Mouse (Mus musculus): ENCODE measurements around the gene Odr4. TPM values are rescaled to one million over a fixed set of nuclear protein-coding genes. Genes with fewer than 3 reads are reported as not detected.

Odr4 gene
- total and polyA plus RNA-seq, 3 experiments: 27.6 to 54.7 (median 34.0) TPM

GRCm38 (mm10) chr1:150404555-150404954 lies 11.7 kb upstream of the Odr4 start:
- dilution Hi-C loops (cut with MboI; ENCODE audit: extremely low pct_ligation_motif_present, extremely low pct_unique_long_range_greater_than_20kb, low sequenced_read_pairs) (no loop called here), in situ Hi-C loops (cut with MboI; ENCODE audit: low pct_ligation_motif_present, low pct_unique_long_range_greater_than_20kb, low sequenced_read_pairs) (no loop called here)
- DNase-seq (ENCODE audit: extremely low read depth): no peak
- Histone ChIP-seq H3K9ac (ENCODE audit: insufficient read depth, low read depth) (no peak overlapping the region), H3K4me3 (replicated peaks in 1 of 3; ENCODE audit: low read depth in 2 of 3, low read length in 2 of 3, poor library complexity in 1 of 3) (no peak overlapping the region), H3K27ac (ENCODE audit: insufficient read depth, low read depth) (no peak overlapping the region), H3K36me3 (replicated peaks in 1 of 2; ENCODE audit: control insufficient read depth in 1 of 2, insufficient read depth in 1 of 2, low read length in 1 of 2) (peaks cover 41 to 85% of the 10 kb centered on the region in 2 experiments), H3K79me2 (replicated peaks; ENCODE audit: control insufficient read depth, extremely low read depth, insufficient read depth, poor library complexity, severe bottlenecking) (peaks cover 4% of the 10 kb centered on the region), H3K4me1 (ENCODE audit: control insufficient read depth in 1 of 2, insufficient read depth in 2 of 2) (no peaks in the 10 kb centered on the region; a peak in 2 of 4 replicates), H3K27me3 (replicated peaks) (no peaks in the 10 kb centered on the region), H3K9me3 (replicated peaks; ENCODE audit: low read length) (no peaks in the 10 kb centered on the region), H3K4me2 (ENCODE audit: insufficient read depth, low read depth, poor library complexity, severe bottlenecking) (no peak overlapping the region)
- TF ChIP-seq MXI1 (IDR thresholded peaks at IDR 0.05; ENCODE audit: low read depth, low read length) (no peak), POLR2AphosphoS2 (IDR thresholded peaks at IDR 0.05; ENCODE audit: low read depth, low read length) (no peak), CTCF (conservative IDR thresholded peaks at IDR 0.05 in 1 of 2, IDR thresholded peaks at IDR 0.05 in 1 of 2; ENCODE audit: low read depth in 2 of 2, low read length in 2 of 2) (no peak), SMC3 (IDR thresholded peaks at IDR 0.05; ENCODE audit: low read depth, low read length) (no peak), MYC (IDR thresholded peaks at IDR 0.05; ENCODE audit: low read depth, low read length) (no peak), BHLHE40 (IDR thresholded peaks at IDR 0.05; ENCODE audit: low read depth, low read length) (no peak), ZNF384 (IDR thresholded peaks at IDR 0.05; ENCODE audit: low read depth, low read length) (no peak), USF2 (conservative IDR thresholded peaks at IDR 0.05; ENCODE audit: low read depth, low read length) (no peak), TCF12 (IDR thresholded peaks at IDR 0.05; ENCODE audit: low read depth, low read length) (no peak), MAZ (IDR thresholded peaks at IDR 0.05; ENCODE audit: low read depth, low read length) (no peak), MAFK (IDR thresholded peaks at IDR 0.05; ENCODE audit: insufficient replicate concordance, low read length) (no peak)

DNA sequence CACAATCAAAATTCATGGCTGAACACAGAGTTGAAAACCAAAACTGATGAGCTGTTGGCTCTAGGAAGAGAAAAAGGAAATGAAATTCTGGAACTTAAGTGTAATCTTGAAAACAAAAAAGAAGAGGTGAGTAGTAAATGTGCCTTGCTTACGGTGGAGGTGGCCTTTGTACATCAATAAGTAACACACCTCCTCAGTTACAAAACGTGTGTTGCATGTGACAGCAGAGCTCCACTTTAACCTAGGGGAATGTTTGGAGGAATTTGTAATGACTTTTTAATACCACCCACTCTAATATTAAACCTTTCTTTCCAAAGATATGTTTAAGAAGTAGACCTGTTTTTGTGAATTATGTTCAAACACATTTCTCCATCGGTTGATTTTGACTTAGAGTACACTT lies 11.0 kb upstream of the Odr4 start:
- H3K27ac ChIP-seq (ENCODE audit: insufficient read depth, low read depth): no peak overlapping the region
- peaks cover 9% of the 10 kb centered on the region for H3K79me2 ChIP-seq (replicated peaks; ENCODE audit: control insufficient read depth, extremely low read depth, insufficient read depth, poor library complexity, severe bottlenecking)
- no peak overlapping the region for H3K9ac ChIP-seq (ENCODE audit: insufficient read depth, low read depth)
- no peaks in the 10 kb centered on the region; a peak in 2 of 4 replicates for H3K4me1 ChIP-seq (ENCODE audit: control insufficient read depth in 1 of 2, insufficient read depth in 2 of 2)
- peaks cover 40 to 84% of the 10 kb centered on the region in 2 experiments for H3K36me3 ChIP-seq (replicated peaks in 1 of 2; ENCODE audit: control insufficient read depth in 1 of 2, insufficient read depth in 1 of 2, low read length in 1 of 2)
- H3K27me3 ChIP-seq (replicated peaks): no peaks in the 10 kb centered on the region
- no peak for TF ChIP-seq POLR2AphosphoS2 (IDR thresholded peaks at IDR 0.05; ENCODE audit: low read depth, low read length)
- no peak for TF ChIP-seq KAT2A (IDR thresholded peaks at IDR 0.05; ENCODE audit: insufficient replicate concordance, low read length)
- no peak for TF ChIP-seq MEF2A (IDR thresholded peaks at IDR 0.05; ENCODE audit: borderline replicate concordance, low read depth, low read length)
- in situ Hi-C loops (cut with MboI; ENCODE audit: low pct_ligation_motif_present, low pct_unique_long_range_greater_than_20kb, low sequenced_read_pairs) (no loop called here), dilution Hi-C loops (cut with MboI; ENCODE audit: extremely low pct_ligation_motif_present, extremely low pct_unique_long_range_greater_than_20kb, low sequenced_read_pairs) (no loop called here)
- H3K4me3 ChIP-seq (replicated peaks in 1 of 3; ENCODE audit: low read depth in 2 of 3, low read length in 2 of 3, poor library complexity in 1 of 3): no peak overlapping the region
- H3K4me2 ChIP-seq (ENCODE audit: insufficient read depth, low read depth, poor library complexity, severe bottlenecking): no peak overlapping the region
- no peaks in the 10 kb centered on the region for H3K9me3 ChIP-seq (replicated peaks; ENCODE audit: low read length)
- no peak for DNase-seq (ENCODE audit: extremely low read depth)

GRCm38 (mm10) chr1:150396001-150396400 lies 3.1 kb upstream of the Odr4 start:
- Histone ChIP-seq H3K27me3 (replicated peaks) (no peaks in the 10 kb centered on the region), H3K4me3 (replicated peaks in 1 of 3; ENCODE audit: low read depth in 2 of 3, low read length in 2 of 3, poor library complexity in 1 of 3) (no peak overlapping the region), H3K36me3 (replicated peaks in 1 of 2; ENCODE audit: control insufficient read depth in 1 of 2, insufficient read depth in 1 of 2, low read length in 1 of 2) (peaks cover 23 to 46% of the 10 kb centered on the region in 2 experiments)

More at GRCm38 (mm10) chr1:150396001-150396400, 3.1 kb upstream of the Odr4 start:
- in situ Hi-C loops (cut with MboI; ENCODE audit: low pct_ligation_motif_present, low pct_unique_long_range_greater_than_20kb, low sequenced_read_pairs) (loop anchor here (25.0 kb wide), 1 partner anchor 559 kb away; no protein-coding TSS in a partner anchor), dilution Hi-C loops (cut with MboI; ENCODE audit: extremely low pct_ligation_motif_present, extremely low pct_unique_long_range_greater_than_20kb, low sequenced_read_pairs) (no loop called here)
- Histone ChIP-seq H3K79me2 (replicated peaks; ENCODE audit: control insufficient read depth, extremely low read depth, insufficient read depth, poor library complexity, severe bottlenecking) (peaks cover 48% of the 10 kb centered on the region), H3K9ac (ENCODE audit: insufficient read depth, low read depth) (no peak overlapping the region), H3K4me1 (ENCODE audit: control insufficient read depth in 1 of 2, insufficient read depth in 2 of 2) (peaks cover 0 to 17% of the 10 kb centered on the region in 2 experiments; a peak in 2 of 4 replicates), H3K27ac (ENCODE audit: insufficient read depth, low read depth) (no peak overlapping the region), H3K9me3 (replicated peaks; ENCODE audit: low read length) (no peaks in the 10 kb centered on the region), H3K4me2 (ENCODE audit: insufficient read depth, low read depth, poor library complexity, severe bottlenecking) (no peak overlapping the region)
- no peak for DNase-seq (ENCODE audit: extremely low read depth)
- no peak for TF ChIP-seq MYC (IDR thresholded peaks at IDR 0.05; ENCODE audit: low read depth, low read length)
- no peak for TF ChIP-seq USF2 (conservative IDR thresholded peaks at IDR 0.05; ENCODE audit: low read depth, low read length)
- no peak for TF ChIP-seq NELFE (IDR thresholded peaks at IDR 0.05; ENCODE audit: low read depth, low read length)
- TF ChIP-seq KAT2A (IDR thresholded peaks at IDR 0.05; ENCODE audit: insufficient replicate concordance, low read length): no peak
- TF ChIP-seq BHLHE40 (IDR thresholded peaks at IDR 0.05; ENCODE audit: low read depth, low read length): no peak
- TF ChIP-seq MAX (IDR thresholded peaks at IDR 0.05; ENCODE audit: low read length): no peak
- TF ChIP-seq JUN (IDR thresholded peaks at IDR 0.05; ENCODE audit: insufficient read depth, low read depth, low read length): no peak
- TF ChIP-seq JUND (conservative IDR thresholded peaks at IDR 0.05; ENCODE audit: low read depth, low read length): no peak
- no peak for TF ChIP-seq CHD2 (IDR thresholded peaks at IDR 0.05; ENCODE audit: low read length)
- TF ChIP-seq NRF1 (IDR thresholded peaks at IDR 0.05; ENCODE audit: low read depth, low read length): no peak
- TF ChIP-seq ZMIZ1 (IDR thresholded peaks at IDR 0.05; ENCODE audit: low read depth, low read length): no peak

Data from CH12.LX (cell line).